Mouse (Mus musculus) myocyte (in vitro differentiated cells): ENCODE measurements at regions not wholly inside any gene's neighbourhood (a gene's known extent, or its start where the extent isn't known, plus 50 kb on each side); places are given as distances from the start of the nearest gene placed in this dataset.

Source experiments
- H3K27me3 ChIP-seq: one replicate; pipeline ENCODE4 v1.6.1; 2011; ENCODE audit not compliant: control insufficient read depth, insufficient read depth, insufficient read length
- H3K36me3 ChIP-seq: one replicate; pipeline ENCODE4 v1.6.1; 2011; ENCODE audit not compliant: control insufficient read depth, insufficient read depth
- H3K4me2 ChIP-seq: one replicate; pipeline ENCODE4 v1.6.1; 2011; ENCODE audit warnings: low read depth, control low read depth
- H3K4me3 ChIP-seq: one replicate; pipeline ENCODE4 v1.5.1; 2011; ENCODE audit warnings: mild to moderate bottlenecking, control low read depth, moderate library complexity
- H3K79me2 ChIP-seq: one replicate; pipeline ENCODE4 v1.6.1; 2011; ENCODE audit not compliant: control insufficient read depth, insufficient read depth
- H3ac ChIP-seq: one replicate; pipeline ENCODE4 v1.6.1; 2011; ENCODE audit not compliant: control insufficient read depth, insufficient read length
- CEBPB ChIP-seq: IDR thresholded peaks from 2 replicates; pipeline ENCODE4 v1.6.1; 2011; ENCODE audit warnings: mild to moderate bottlenecking, moderate library complexity; ENCODE audit not compliant: poor library complexity, insufficient read depth, severe bottlenecking
- E2F4 ChIP-seq: IDR thresholded peaks from one replicate; pipeline ENCODE4 v1.6.1; 2011; ENCODE audit warnings: mild to moderate bottlenecking, control low read depth, moderate library complexity; ENCODE audit not compliant: insufficient read depth
- MAX ChIP-seq: IDR thresholded peaks from one replicate; pipeline ENCODE4 v1.6.1; 2011; ENCODE audit warnings: low read depth, mild to moderate bottlenecking, control low read depth
- MYOD1 ChIP-seq, 3 experiments: IDR thresholded peaks; one replicate each; pipeline ENCODE4 v1.6.1; 2011; ENCODE audit warnings: control low read depth in 2 of 3, low read depth in 2 of 3, mild to moderate bottlenecking in 2 of 3, moderate library complexity in 1 of 3; ENCODE audit not compliant: insufficient read length in 2 of 3, control insufficient read depth in 1 of 3
- MYOG ChIP-seq, 3 experiments: IDR thresholded peaks; one replicate each; pipeline ENCODE4 v1.6.1; 2011; ENCODE audit warnings: control low read depth in 2 of 3, low read depth in 2 of 3, mild to moderate bottlenecking in 2 of 3; ENCODE audit not compliant: insufficient read length in 2 of 3, control insufficient read depth in 1 of 3, insufficient read depth in 1 of 3
- POLR2A ChIP-seq: IDR thresholded peaks from one replicate; pipeline ENCODE4 v1.6.1; 2011; ENCODE audit warnings: low read depth, mild to moderate bottlenecking, control low read depth, moderate library complexity; ENCODE audit not compliant: insufficient read length
- POLR2AphosphoS2 ChIP-seq: IDR thresholded peaks from one replicate; pipeline ENCODE4 v1.6.1; 2011; ENCODE audit warnings: low read depth, control low read depth; ENCODE audit not compliant: insufficient read length
- REST ChIP-seq: IDR thresholded peaks from one replicate; pipeline ENCODE4 v1.6.1; 2011; ENCODE audit warnings: mild to moderate bottlenecking, control low read depth, moderate library complexity; ENCODE audit not compliant: insufficient read depth, insufficient read length
- SRF ChIP-seq: IDR thresholded peaks from one replicate; pipeline ENCODE4 v1.6.1; 2011; ENCODE audit warnings: low read depth; ENCODE audit not compliant: control insufficient read depth, insufficient read length
- TCF12 ChIP-seq: IDR thresholded peaks from one replicate; pipeline ENCODE4 v1.6.1; 2011; ENCODE audit warnings: mild to moderate bottlenecking, control low read depth; ENCODE audit not compliant: poor library complexity, insufficient read depth, severe bottlenecking
- TCF3 ChIP-seq: IDR thresholded peaks from one replicate; pipeline ENCODE4 v1.6.1; 2011; ENCODE audit warnings: low read depth, control low read depth; ENCODE audit not compliant: insufficient read length
- USF1 ChIP-seq: IDR thresholded peaks from one replicate; pipeline ENCODE4 v1.6.1; 2011; ENCODE audit warnings: low read depth, mild to moderate bottlenecking, control low read depth, moderate library complexity

DNA sequence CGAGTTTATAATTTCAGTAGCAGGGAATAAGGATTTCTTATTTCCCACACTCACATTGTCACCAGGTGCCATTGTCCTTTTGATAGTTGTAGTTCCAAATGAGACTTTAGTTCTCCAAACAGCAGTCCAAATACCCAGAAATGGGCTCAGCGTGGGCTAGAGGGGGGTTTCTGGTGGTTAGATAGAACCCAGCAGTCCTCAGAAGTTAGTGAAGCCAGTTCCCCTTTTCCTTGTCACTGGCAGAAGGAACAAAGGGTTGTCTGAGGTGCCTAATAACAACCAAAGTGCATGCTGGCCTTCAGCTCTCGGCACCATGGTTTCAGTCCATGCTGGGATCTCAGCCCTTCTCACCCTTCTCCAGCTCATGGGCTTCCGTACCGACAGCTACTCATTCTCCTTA is 118.1 kb upstream of the Slc38a2 start:
- H3ac ChIP-seq: no peak overlapping the region
- no peak overlapping the region for H3K4me2 ChIP-seq
- TF ChIP-seq MYOD1 (IDR thresholded peaks at IDR 0.05; ENCODE audit: control insufficient read depth in 1 of 3, insufficient read length in 2 of 3, low read depth in 2 of 3): no peak
- no peak for TF ChIP-seq MYOG (IDR thresholded peaks at IDR 0.05; ENCODE audit: control insufficient read depth in 1 of 3, insufficient read depth in 1 of 3, insufficient read length in 2 of 3, low read depth in 2 of 3)
- no peak for TF ChIP-seq POLR2A
- no peak for TF ChIP-seq CEBPB
- TF ChIP-seq USF1: no peak
- no peak for TF ChIP-seq REST
- no peak for TF ChIP-seq E2F4
- TF ChIP-seq TCF12: no peak
- TF ChIP-seq POLR2AphosphoS2: no peak
- TF ChIP-seq SRF: no peak
- no peak for TF ChIP-seq MAX
- TF ChIP-seq TCF3: no peak
- H3K4me3 ChIP-seq: no peak overlapping the region
- no peaks in the 10 kb centered on the region for H3K36me3 ChIP-seq
- no peaks in the 10 kb centered on the region for H3K27me3 ChIP-seq
- no peaks in the 10 kb centered on the region for H3K79me2 ChIP-seq

DNA sequence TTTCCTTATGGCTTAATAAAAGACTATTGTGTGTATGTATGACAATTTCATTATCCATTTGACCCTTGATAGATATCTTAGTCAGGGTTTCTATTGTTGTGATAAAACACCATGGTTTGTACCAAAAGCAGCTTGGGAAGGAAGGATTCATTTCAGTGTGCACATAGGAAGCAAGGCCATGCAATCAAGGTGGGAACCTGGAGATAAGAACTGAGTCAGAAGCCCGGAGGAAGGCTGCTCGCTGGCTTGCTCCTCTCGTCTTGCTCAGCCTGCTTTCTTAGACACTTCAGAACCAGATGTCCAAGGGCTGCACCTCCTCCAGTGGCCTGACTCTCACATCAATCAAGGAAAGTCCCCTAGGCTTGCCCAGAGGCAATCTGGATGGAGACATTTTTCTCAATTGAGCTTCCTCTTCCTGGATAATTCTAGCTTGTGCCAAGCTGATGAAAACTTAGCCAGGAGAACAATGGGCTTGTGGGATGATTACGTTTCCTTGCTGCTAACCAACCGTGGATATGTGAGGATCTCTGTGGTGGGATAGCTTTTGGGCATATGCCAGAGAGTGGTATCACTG is 117.6 kb upstream of the Slc38a2 start:
- H3K36me3 ChIP-seq: no peaks in the 10 kb centered on the region
- H3K4me3 ChIP-seq: no peak overlapping the region
- no peak overlapping the region for H3ac ChIP-seq
- H3K79me2 ChIP-seq: no peaks in the 10 kb centered on the region
- TF ChIP-seq MYOG (IDR thresholded peaks at IDR 0.05; ENCODE audit: control insufficient read depth in 1 of 3, insufficient read depth in 1 of 3, insufficient read length in 2 of 3, low read depth in 2 of 3) (no peak), MAX (no peak), TCF3 (no peak), TCF12 (no peak), POLR2AphosphoS2 (no peak), CEBPB (no peak), SRF (no peak), POLR2A (no peak), REST (no peak), E2F4 (no peak), MYOD1 (IDR thresholded peaks at IDR 0.05; ENCODE audit: control insufficient read depth in 1 of 3, insufficient read length in 2 of 3, low read depth in 2 of 3) (no peak), USF1 (no peak)
- no peaks in the 10 kb centered on the region for H3K27me3 ChIP-seq
- no peak overlapping the region for H3K4me2 ChIP-seq

DNA sequence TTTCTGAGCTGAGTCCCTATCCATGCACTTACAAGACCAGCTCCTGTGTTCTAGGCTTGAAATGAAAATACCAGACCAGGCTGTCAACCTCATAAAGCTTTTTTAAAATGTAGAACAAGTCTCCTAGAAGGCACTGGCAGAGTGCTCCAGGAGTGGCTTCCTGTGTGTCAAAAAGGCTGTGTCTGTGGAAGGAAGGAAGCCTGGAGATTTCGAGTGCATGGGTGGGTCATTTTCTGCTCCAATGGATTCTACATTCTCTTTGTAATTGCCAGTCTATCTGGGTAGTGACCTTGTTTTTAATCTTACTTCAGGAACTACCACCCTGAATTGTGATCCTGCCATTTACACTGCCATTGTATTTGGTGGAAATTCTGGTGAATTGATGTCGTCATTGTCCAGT is 113.9 kb upstream of the Slc38a2 start:
- Histone ChIP-seq H3ac (no peak overlapping the region), H3K4me3 (no peak overlapping the region), H3K36me3 (no peaks in the 10 kb centered on the region), H3K79me2 (no peaks in the 10 kb centered on the region), H3K27me3 (no peaks in the 10 kb centered on the region), H3K4me2 (no peak overlapping the region)
- TF ChIP-seq TCF3 (no peak), MAX (no peak), USF1 (no peak), SRF (no peak), TCF12 (no peak), POLR2AphosphoS2 (no peak), POLR2A (no peak), CEBPB (no peak), MYOD1 (IDR thresholded peaks at IDR 0.05; ENCODE audit: control insufficient read depth in 1 of 3, insufficient read length in 2 of 3, low read depth in 2 of 3) (no peak), REST (no peak), E2F4 (no peak), MYOG (IDR thresholded peaks at IDR 0.05; ENCODE audit: control insufficient read depth in 1 of 3, insufficient read depth in 1 of 3, insufficient read length in 2 of 3, low read depth in 2 of 3) (no peak)

DNA sequence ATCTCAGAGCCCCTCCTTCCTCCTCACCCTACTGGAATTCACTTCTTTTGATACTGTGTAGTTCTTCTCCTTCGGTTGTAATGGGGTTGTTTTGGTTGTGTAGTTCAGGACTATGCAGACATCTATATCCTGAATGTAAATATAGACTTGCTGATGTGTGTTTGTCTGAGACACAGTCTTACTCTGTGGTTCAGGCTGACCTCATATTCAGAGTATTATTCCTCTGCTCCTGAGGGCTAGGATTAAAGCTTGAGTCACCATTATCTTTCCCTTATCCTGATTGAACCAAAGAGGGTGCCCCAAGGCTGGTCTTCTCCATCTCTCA is 103.2 kb upstream of the Slc38a2 start:
- Histone ChIP-seq H3K36me3 (no peaks in the 10 kb centered on the region), H3K4me2 (no peak overlapping the region), H3K79me2 (no peaks in the 10 kb centered on the region), H3K27me3 (no peaks in the 10 kb centered on the region), H3K4me3 (no peak overlapping the region), H3ac (no peak overlapping the region)
- no peak for TF ChIP-seq MAX
- TF ChIP-seq CEBPB: no peak
- TF ChIP-seq MYOG (IDR thresholded peaks at IDR 0.05; ENCODE audit: control insufficient read depth in 1 of 3, insufficient read depth in 1 of 3, insufficient read length in 2 of 3, low read depth in 2 of 3): no peak
- no peak for TF ChIP-seq POLR2AphosphoS2
- TF ChIP-seq SRF: no peak
- TF ChIP-seq USF1: no peak
- TF ChIP-seq REST: no peak
- no peak for TF ChIP-seq POLR2A
- no peak for TF ChIP-seq TCF3
- no peak for TF ChIP-seq TCF12
- TF ChIP-seq E2F4: no peak
- TF ChIP-seq MYOD1 (IDR thresholded peaks at IDR 0.05; ENCODE audit: control insufficient read depth in 1 of 3, insufficient read length in 2 of 3, low read depth in 2 of 3): no peak
